Mouse (Mus musculus) bone marrow macrophage, adult 2 months (primary cell): ENCODE measurements around the gene Dlx3.

ENCODE experiments used
- CTCF ChIP-seq: IDR thresholded peaks from 2 replicates; pipeline ENCODE4 v1.5.1; 2012; ENCODE audit warnings: low read depth, mild to moderate bottlenecking, low read length, moderate library complexity
- POLR2A ChIP-seq: IDR thresholded peaks from 2 replicates; pipeline ENCODE4 v1.6.1; 2012; ENCODE audit warnings: mild to moderate bottlenecking, low read depth, low read length, borderline replicate concordance

GRCm38 (mm10) chr11:95084175-95084574 lies 35.7 kb upstream of the Dlx3 start:
- TF ChIP-seq CTCF (no peak), POLR2A (no peak)
